Mouse (Mus musculus) cerebellum, adult 11 months (tissue): ENCODE results near the gene Borcs8.
A peak's percentile ranks its signal among the peaks of the same experiment; 100 is the strongest.

Source experiments
- DNase-seq: peaks from one replicate; pipeline ENCODE4 v3.0.0; 2022

The Borcs8 gene

DNA sequence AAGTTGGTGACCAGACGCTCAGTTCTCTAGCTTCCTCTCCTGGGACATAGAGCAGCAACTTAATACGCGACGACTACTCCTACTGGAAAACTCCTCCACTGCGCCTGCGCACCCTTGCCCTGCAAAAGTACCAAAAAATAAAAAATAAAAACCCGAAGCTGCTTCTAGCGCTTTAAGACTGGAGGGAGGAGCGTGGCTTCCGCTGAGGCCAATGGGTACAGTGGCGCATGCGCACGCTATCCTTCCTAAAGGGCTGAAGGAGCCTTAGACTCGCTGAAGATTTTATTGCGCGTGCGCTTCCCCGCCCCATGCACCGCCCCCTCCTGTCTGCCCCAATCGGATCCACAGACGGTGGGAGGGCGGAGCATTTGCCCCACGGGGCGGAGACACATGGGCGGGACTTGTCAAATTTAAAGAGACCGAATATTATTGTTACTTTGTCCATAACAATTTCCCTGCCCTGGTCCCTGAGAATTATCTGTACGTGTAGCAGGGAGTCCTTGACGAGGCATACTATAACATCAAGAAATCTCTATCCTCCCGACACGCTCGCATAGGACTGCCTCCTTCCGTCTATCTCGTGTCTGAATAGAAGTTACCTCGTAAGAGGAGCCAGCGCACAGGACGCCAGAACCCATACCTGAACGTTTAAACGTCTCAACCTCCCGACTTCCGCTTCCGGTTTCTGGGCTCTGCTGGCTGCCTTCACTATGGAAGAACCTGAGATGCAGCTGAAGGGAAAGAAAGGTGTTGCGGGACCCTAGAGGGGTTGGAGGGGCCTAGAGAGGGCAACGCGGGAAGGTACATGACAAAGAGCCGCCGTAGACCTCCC, at the start of gene Borcs8, which contains the start of the genes Rfxank and Mef2b:
TSS of gene Borcs8 (plus strand) at position 474 of the 832 bp plus-strand sequence.
TSS of gene Rfxank (minus strand) at position 129 of the 832 bp plus-strand sequence.
TSS of gene Mef2b (plus strand) at position 686 of the 832 bp plus-strand sequence.
- DNase-seq = peak; percentile 100

DNA sequence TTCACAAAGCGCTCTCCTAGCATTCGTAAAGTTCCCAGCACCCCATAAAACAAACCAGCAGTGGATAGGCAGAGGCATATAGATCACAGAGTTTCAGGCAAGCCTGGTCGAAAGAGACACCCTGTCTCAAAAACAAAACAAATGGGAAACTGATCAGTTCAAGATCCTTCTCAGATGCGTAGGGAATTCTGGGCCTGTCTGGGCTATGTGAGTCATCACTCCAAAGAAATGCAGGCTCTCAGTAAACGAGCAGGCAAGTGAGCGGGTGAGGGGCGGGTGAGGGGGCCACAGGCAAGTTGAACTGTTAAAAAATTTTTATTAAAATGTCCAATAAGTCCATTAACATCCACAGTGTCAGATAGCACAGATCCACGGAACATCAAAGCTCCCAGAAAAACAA, 46.5 kb upstream of the Borcs8 start:
- no peak for DNase-seq

DNA sequence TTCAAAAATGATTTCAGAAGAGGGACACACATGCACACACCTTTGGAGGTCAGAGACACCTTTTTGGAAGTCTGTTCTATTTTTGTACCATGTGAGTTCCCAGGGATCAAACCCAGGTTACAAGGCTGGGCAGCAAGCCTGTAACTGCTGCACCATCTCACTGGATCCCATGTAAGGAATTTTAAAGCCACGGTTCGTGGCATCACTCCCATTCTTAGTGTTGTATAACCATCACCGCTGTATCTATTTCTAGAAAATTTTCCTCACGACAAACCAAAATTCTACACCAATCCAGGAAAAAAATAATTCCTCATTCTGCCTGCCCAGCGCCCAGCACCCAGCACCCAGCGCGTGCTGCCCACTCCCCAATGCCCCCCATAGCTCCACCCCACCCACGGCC, 40.0 kb upstream of the Borcs8 start:
- no peak for DNase-seq

DNA sequence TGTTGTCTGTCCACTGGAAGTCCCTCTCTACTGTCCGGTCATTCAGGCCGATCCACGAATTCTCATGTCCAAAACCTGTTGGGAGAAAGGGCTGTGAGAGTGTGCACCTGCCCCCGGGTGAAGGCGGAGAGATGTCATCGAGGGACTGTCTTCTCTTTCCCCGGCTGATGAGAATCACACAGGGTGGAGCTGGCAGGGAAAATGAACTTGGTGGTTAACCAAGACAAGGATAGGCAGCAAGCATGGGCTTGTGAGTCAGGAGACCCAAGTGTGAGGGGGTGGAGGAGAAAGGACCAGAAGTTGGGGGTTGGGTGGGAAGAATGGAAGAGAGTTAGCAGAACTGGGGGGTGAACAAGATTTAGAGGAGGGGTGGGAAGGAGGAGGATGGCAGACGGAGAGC, 39.1 kb upstream of the Borcs8 start:
- DNase-seq = no peak

DNA sequence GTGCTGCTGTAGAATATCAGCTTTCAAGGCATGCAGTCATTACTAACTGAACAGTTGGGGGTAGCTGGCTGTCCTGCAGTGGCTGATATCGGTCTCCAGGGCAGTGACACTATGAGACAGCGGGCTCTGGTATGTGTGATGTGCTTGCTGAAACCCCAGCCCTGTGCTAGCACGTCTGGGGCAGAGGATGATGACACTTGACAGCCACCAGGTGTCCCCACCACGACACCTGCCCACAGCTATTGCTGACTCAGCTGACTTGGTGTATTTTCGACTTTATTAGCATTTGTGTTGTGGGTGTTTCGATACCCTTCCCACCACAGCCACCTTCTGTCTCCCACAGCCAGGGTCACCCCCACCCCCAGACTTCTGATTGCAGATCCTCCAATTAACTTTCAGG, 34.8 kb upstream of the Borcs8 start:
- no peak for DNase-seq

DNA sequence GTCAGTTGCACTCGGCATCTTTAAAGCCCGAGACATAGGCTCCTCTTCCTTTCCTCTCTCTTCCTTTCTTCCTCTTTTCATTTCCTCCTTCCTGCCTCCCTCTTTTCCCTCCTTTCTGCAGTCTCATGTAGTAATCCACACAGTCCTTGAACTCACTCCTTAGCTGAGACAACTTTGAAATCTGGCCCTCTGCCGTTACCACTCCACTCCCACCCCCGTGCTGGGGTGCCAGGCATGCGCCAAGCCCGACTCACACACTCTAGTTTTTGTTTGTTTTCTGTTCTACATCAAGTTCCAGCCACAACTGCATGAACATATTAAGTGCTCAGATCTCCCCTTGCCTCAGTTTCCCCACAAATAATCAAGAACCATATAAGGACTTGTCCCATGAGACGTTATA, 34.4 kb upstream of the Borcs8 start:
- no peak for DNase-seq

DNA sequence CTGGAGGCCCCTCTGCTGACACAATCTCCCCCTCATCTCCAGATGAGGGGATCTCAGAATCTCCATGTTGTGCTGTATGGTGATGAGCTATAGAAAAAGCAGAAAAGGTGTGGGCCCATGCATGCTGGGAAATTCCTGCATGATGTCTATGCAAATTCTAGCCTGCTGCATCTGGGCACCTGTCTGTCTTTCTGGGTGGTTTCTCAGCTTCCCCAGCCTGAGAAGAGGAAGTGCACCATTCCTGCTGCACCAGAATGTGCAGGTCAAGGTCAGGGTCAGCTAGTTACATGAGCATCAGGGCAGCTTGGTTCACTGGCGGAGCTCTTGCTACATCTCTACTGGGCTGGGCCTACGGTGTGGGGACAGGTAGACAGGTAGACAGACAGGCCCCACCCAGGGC, 28.8 kb upstream of the Borcs8 start:
- no peak for DNase-seq

DNA sequence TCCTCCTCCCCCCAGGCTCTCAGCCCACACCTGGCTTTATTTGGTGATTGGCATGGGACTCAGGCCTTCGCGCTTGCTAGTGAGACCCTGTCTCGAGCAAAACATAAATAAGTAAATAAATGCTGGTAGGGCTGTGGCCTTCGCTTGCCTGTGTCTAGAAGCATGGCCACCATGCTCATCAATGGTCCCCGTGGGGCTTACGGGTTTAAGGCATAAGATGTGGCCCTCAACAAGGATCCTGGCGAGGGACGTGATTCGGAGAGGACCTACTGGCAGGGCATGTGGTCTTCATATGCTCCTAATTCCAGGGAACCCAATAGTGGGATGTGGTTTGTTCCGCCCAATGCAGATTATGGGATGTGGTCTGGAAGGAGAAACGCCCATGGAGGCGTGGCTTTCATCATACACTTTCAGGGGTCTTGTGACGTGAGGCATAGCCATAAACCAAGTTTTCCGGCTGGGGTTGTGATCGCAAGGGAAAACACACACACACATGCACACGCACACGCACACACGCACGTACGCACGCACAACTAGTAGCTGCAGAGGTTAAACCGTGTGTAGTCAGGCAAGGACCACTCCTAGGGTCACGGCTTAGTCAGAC, 28.0 kb upstream of the Borcs8 start:
- DNase-seq = no peak

DNA sequence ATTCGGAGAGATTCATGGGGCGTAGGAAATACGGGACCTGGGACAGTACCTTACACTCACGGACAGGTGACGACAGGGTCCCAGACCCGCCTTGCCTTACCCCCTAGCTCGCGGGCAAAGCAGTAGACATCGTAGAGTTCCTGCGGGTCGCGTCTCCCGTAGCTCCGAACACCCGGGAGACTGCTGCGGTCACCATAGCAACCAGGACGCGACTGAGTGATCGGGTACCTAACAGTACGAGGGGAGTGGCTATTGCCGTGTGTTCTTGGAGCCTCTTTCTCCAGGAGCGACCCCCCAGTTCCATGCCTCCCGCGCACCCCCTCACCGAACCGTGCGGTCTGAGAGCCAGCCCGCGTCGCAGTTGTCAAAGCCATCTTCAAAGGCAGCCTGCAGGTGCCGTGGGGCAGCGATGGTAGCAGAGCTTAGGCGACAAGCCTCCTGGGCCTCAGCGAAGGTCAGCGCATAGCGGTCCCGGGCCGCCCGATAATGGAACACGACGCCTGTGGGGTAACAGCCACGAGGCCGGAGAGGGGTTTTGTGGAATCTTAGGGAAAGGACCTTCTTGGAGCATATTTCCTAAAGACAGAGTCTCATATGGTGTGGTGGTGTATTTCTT, 26.8 kb upstream of the Borcs8 start:
- no peak for DNase-seq

DNA sequence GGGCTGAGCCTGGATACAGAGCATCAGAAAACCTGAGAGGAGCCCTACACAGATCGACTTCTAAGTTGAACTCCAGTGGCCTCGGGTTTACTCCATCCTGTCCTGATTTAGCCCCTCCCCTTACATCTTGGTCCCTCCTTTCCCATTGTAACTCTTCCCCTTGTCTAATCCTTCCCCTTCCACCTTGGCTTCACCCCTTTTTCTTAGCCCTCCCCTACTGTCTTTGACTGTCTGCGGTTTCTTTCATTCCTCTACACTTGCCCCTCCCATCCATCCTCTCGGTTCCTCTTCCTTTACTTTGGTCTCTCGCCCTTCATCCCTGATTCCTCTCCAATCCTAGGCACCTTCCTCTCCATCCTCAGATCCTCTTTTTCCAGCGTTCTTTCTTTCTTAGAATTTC, 24.8 kb upstream of the Borcs8 start:
- no peak for DNase-seq

DNA sequence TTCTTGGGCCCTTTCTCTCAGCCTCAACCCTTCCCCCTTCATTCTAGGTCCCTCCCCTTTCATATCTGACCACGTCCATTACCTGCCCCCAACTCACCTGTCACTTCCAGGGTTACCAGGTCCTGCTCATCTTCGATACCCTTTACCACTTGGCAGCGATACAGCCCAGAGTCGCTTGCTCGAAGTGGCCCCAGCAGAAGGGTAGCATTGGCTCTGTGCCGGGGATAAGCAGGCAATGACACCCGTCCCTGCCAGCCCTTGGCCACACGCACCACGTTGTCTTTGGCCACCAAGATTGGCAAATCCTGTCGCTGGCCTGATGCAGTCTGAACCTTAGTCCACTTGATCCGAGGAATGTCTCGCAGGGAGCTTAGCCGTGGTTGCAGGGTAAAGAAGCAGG, 24.4 kb upstream of the Borcs8 start:
- DNase-seq = no peak

DNA sequence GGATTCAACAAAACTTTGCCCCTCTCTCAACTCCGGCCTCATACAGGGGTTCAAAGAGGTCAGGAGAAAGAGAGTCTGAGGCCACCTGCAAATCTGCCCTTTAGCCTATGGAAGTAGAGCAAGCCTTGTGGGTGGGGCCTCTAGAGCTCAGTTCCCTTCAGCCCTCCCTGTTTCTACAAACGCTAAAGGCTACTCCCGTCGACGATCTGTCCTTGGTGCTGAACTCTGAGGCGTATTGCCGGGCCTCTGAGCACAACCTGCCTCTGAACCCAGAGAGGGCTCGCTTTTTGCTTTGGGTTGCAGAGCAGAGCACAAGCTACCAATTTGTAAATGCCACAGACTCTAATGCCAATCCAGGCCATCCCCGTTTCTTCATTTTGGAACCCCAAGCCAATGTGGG, 21.7 kb upstream of the Borcs8 start:
- no peak for DNase-seq

DNA sequence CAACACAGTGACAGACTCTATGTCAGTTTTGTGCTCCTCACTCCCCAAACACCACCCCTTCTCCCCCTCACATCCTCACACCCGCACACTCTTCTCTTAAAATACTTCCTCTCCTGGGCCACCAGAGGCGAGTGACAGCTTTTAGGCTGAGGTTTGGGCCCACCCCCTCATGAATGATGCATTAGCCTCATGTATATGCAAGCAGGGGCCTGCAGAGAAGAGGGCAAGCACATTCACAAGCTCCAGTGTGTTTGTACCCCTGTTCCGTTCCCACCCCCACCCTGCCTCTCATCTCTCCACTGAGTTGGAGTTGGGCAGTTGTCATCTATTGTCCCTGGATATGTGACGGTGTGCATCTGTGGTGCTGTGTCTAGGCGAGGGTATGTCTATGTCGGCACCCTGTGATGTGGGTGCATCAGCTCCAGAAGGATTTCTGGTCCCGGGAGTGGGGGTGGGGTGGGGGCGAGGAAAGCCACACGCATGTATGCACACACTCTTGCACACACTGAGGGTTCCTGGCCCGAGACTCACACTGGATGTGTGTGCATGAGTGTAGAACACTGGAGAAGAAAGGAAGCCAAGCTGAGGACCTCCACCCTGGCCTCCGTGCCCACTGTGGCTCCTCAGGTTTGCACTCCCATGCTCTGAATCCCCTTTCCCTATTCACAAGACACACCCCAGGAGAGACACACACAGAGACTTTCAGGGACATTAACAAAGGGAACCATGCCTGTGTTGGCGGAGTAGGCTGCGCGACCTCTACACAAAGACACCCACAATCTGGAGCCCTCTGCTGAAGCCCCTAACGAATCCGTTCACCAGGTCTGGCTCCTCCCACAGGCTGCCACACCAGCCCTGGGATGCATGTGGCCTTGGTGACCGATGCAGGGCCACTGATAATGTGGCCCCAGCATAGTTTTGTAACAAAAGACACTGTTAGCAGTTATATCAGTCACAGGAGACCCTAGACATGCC, 20.3 kb upstream of the Borcs8 start:
- DNase-seq = no peak

DNA sequence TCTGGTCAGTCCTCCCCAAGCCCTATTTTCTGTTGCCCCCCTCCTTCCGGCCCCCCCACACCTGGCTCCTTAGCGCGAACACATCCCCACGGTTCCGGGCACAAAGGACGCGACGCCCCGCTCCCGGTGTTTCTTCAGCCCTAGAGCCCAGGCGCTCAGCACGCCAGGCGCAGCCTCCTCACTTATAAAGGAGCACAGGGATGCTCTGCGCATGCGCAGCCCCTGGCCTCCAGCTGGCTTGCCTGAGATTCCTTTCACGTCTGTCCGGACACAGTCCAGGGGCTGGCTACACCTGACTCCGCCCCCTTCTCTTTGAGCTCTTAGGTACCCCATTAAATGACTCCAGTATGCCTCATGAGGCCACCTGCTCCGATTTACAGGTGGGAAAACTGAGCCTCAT, 18.6 kb upstream of the Borcs8 start, which contains the start of gene Ncan:
TSS of gene Ncan (minus strand) at position 207 of the 400 bp plus-strand sequence.
- DNase-seq = peak; percentile 83

DNA sequence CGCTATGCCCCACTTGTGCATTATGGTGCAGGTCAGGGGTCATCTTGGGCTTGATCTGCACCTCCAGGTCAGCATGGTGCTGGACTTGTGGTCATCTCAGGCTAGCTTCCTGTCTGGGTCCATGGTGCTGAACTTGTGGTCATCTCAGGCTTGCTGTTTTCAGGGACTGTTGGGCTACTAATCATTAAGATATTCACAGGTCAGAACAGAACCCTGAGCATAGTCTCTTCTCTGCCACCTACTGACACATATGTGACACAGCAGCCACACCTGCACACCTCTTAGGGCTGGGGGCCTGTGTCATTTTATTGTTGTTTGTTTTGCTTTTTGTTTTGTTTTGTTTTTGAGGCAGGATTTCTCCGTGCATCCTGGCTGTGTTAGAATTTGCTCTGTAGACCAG, 16.4 kb upstream of the Borcs8 start:
- no peak for DNase-seq

DNA sequence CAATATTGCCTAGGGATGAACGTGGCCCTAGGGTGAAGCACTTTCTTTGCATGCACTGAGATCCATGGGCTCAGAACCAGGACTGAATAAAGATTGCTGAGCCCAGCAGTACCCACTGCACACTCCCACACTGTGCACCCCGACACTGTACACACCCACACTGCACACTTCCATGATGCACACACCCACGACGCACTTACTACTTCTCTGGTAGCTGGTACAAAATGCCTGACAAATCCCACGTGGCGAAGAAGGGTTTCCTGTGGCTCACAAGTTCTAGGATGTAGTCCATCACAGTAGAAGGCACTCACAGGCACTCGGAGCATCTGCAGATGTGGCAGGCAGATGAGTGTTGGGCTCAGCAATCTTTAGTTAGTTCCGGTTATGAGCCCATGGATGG, 14.3 kb upstream of the Borcs8 start:
- no peak for DNase-seq

DNA sequence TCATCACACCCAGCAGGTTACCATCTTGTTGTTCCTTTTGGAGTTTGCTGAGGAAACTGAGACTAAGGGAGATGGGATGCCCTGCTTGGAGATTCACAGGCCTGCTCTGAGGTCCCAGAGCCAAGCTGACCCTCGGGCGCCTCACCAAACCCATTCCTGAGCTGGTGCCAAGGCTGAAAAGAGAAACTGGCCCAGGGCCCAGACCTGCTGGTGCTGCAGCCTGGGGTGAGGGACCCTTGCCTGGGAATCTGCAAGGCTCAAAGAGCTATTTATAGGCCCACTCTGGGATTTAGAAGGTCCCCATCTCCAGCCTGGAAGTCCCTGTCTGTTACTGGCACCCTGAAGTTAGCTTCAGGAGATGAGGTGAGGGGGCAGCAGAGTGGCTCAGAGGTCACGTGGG, 10.9 kb upstream of the Borcs8 start:
- no peak for DNase-seq

DNA sequence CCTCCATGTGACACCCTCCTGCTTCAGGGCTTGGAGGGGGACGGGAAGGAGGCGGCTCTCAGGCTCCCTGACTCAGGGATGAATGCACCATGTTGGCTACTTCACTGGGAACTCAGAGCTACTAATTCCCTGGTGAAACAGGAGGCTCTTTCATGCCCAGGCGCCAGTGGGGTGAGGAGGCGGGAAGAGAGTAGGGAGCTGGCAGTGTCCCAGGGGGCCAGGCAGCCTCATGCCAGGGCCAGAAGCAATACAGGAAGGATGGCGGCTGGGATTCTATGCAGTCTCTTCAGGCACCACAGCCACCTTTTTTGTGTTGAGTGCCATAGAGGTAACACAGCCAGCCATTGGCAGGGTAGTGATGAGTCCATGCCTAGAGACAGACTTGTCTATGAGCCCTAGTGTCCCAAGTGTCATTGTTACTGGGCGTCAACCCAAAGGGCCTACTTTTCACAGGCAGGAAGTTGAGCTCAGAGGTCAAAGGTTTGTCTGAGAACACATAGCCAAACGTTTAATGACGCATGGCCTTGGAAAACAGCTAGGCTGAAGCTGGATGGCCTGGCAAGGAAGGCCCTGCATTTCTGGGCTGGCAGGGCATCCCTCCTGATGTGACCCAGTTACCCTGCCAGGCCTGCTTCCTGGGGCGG, 9.9 kb upstream of the Borcs8 start:
- peak; percentile 47 for DNase-seq

DNA sequence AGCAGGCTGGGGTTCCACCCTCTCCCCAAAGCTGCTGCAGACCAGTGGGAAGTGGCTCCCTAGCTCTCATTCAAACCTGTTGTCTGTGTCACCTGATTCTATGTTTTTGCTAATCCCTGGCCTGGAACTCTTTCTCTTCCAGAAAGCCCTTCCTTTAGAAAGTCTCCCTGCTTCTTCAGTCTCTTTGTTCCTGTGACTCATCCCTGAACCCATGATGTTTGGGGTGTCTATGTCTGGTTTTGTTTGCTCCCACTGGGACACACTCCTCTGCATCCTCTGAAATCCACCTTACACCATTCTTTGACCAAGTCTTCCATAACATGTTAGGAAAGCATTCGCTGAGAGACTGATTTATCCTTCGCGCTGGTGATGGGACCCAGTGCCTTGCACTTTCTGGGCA, 9.2 kb upstream of the Borcs8 start:
- DNase-seq = no peak

DNA sequence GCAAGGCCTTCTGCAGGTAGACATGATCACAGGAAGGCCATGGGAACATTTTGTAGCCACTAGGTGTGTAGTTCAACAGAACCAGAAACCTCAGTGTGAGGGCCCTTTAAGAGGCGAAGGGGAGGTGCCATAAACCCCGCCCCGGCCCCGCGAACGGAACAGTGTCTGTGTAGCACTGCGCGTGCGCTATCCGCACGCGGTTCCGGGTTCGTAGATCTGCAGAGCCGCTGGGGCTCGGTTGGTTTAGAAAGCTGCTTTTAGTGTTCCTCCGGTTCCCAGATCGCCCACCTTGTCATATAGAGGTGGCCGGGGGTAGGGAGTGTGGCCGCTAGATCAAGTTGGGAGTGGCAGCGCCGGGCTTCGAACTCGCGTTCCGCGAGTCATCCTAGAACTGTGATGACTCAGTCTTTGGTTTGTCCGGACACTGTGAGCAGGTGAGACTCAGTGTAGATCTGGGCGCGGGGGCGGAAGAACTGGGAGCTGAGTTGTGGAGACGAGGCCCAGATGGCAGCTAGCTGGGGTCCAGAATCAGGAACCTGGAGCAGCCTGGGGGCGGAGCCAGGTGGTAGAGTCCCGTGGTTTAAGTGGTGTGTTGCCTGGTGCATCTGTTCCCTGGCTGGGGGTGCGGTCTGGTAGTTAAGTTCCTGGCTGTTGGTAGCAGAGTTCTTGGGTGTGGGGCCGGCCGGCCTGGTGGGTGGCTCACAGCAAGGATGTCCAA, 8.0 kb upstream of the Borcs8 start, which contains the start of gene Nr2c2ap:
TSS of gene Nr2c2ap (plus strand) at position 168 of the 718 bp plus-strand sequence.
- peak; percentile 77 for DNase-seq

DNA sequence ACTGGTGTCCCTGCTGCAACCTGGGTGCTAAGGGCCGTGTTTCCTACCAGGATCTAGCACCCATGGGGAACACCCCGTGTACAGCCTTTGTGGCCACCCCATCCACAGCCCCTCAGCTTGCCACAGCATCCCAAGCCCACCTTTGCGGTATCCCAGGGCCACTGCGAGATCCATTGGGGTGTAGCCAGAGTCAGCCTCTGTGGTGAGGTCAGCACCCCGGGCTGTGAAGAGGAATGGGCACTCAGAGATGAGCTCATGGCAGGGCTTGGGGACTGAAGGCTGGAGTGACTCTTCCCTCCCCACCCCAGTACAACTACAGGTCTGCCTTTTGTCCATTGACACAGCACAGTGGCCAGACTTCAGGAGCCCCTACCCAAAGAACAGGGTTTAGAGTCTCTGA, 5.2 kb upstream of the Borcs8 start:
- DNase-seq = no peak
